Mouse (Mus musculus): ENCODE measurements around the gene Slc12a7. TPM values are rescaled to one million over a fixed set of nuclear protein-coding genes. Genes with fewer than 3 reads are reported as not detected.

The Slc12a7 gene
- polyA plus RNA-seq, 2 experiments: 7.8 to 9.9 TPM

DNA sequence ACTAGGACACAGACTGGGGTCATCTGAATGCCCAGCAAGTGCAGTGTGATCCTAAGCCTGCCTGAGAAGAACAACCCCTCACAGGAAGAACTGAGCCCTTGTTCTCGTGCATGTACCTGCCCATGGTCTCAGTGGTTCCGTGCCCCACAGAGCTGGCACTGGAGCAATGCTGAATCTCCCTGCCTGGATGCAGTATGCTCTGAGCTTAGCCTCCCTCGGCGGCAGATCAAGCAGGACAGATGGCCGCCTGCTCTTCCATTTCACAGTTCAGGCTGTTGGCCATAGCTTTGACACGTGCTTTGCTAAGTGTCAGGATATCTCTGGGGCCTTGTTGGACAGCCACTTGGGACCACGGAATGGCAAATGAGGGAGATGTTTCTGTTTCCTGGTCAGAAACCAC lies 81.3 kb downstream of the Slc12a7 start:
- Histone ChIP-seq H3K27ac (no peak overlapping the region), H3K9me3 (ENCODE audit: control insufficient read depth, low read length) (no peaks in the 10 kb centered on the region), H3K4me1 (replicated peaks; ENCODE audit: control insufficient read depth in 2 of 2, insufficient read depth in 2 of 2, low read length in 1 of 2) (no peaks in the 10 kb centered on the region), H3K4me3 (ENCODE audit: insufficient read depth in 1 of 2, low read depth in 2 of 2, low read length in 2 of 2) (no peak overlapping the region), H3K27me3 (ENCODE audit: control insufficient read depth, insufficient read depth, low read length) (no peaks in the 10 kb centered on the region), H3K36me3 (replicated peaks; ENCODE audit: control insufficient read depth, insufficient read depth, low read depth) (no peaks in the 10 kb centered on the region; the same call in 1 of the 2 replicates), H3K9ac (replicated peaks) (no peak overlapping the region), H3K4me2 (ENCODE audit: low read depth) (no peak overlapping the region)
- TF ChIP-seq EP300 (IDR thresholded peaks at IDR 0.05; ENCODE audit: low read depth): no peak
- TF ChIP-seq CTCF (IDR thresholded peaks at IDR 0.05; ENCODE audit: low read depth): no peak
- WGBS (ENCODE audit: insufficient replicate concordance): 69% methylated on average over 7 of the region's 7 CpGs
- DNase-seq (ENCODE audit: low read depth in 3 of 3, low spot score in 3 of 3) (no peak), ATAC-seq (ENCODE audit: insufficient read depth) (no peak)

DNA sequence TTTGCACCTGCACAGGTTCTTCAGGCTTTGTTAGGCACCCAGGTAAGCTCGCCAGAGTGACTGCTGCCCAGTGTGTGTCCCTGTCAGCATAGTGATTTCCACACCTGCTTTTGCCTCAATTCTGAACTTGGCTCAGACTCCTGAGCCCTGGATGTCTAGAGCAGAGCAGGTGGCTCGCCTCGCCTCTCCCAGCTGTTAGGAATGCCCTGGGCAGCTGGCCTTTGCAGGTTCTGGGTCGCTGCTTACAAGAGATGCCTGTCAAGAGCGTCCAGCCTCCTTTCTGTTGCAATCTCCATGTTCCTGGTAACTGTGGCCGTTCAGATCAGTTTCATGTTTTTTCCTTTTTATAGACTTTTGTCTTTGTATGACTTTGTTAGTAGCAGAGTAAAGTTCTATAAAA lies 83.4 kb downstream of the Slc12a7 start:
- H3K27ac ChIP-seq: no peak overlapping the region
- ATAC-seq (ENCODE audit: insufficient read depth): no peak
- no peak for DNase-seq (ENCODE audit: low read depth in 3 of 3, low spot score in 3 of 3)
- no peaks in the 10 kb centered on the region for H3K4me1 ChIP-seq (replicated peaks; ENCODE audit: control insufficient read depth in 2 of 2, insufficient read depth in 2 of 2, low read length in 1 of 2)
- H3K4me2 ChIP-seq (ENCODE audit: low read depth): no peak overlapping the region
- H3K9ac ChIP-seq (replicated peaks): no peak overlapping the region
- no peak overlapping the region for H3K4me3 ChIP-seq (ENCODE audit: insufficient read depth in 1 of 2, low read depth in 2 of 2, low read length in 2 of 2)
- no peaks in the 10 kb centered on the region; the same call in 1 of the 2 replicates for H3K36me3 ChIP-seq (replicated peaks; ENCODE audit: control insufficient read depth, insufficient read depth, low read depth)
- 59% methylated on average over 6 of the region's 6 CpGs for WGBS (ENCODE audit: insufficient replicate concordance)
- TF ChIP-seq CTCF (IDR thresholded peaks at IDR 0.05; ENCODE audit: low read depth) (no peak), EP300 (IDR thresholded peaks at IDR 0.05; ENCODE audit: low read depth) (no peak)
- H3K27me3 ChIP-seq (ENCODE audit: control insufficient read depth, insufficient read depth, low read length): no peaks in the 10 kb centered on the region
- H3K9me3 ChIP-seq (ENCODE audit: control insufficient read depth, low read length): no peaks in the 10 kb centered on the region

DNA sequence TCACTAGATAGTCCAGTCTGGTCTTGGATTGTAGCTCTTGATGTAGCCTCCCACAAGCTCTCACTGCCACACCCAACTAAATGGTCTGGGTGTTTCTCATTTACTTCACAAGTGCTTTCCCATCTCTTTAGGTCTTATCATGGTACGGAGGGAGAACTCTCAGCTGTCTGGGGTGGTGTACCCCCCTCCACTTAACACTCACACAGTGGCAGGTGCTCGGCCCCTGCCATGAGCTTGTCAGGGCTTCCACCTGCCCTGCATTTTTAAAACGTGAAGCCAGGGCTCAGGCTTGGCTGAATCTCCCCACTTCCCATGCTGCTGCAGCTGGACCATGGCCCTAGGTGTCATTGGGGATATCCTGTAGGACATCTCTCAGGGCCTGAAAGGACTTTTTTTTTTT lies 86.0 kb downstream of the Slc12a7 start:
- ATAC-seq (ENCODE audit: insufficient read depth) (no peak), DNase-seq (ENCODE audit: low read depth in 3 of 3, low spot score in 3 of 3) (no peak)
- no peak for TF ChIP-seq EP300 (IDR thresholded peaks at IDR 0.05; ENCODE audit: low read depth)
- no peak for TF ChIP-seq CTCF (IDR thresholded peaks at IDR 0.05; ENCODE audit: low read depth)
- Histone ChIP-seq H3K36me3 (replicated peaks; ENCODE audit: control insufficient read depth, insufficient read depth, low read depth) (no peaks in the 10 kb centered on the region), H3K9me3 (ENCODE audit: control insufficient read depth, low read length) (no peaks in the 10 kb centered on the region), H3K4me1 (replicated peaks; ENCODE audit: control insufficient read depth in 2 of 2, insufficient read depth in 2 of 2, low read length in 1 of 2) (no peaks in the 10 kb centered on the region), H3K27ac (no peak overlapping the region), H3K4me2 (ENCODE audit: low read depth) (no peak overlapping the region), H3K4me3 (ENCODE audit: insufficient read depth in 1 of 2, low read depth in 2 of 2, low read length in 2 of 2) (no peak overlapping the region), H3K27me3 (ENCODE audit: control insufficient read depth, insufficient read depth, low read length) (no peaks in the 10 kb centered on the region), H3K9ac (replicated peaks) (no peak overlapping the region)
- WGBS (ENCODE audit: insufficient replicate concordance): 42% methylated on average over 3 of the region's 3 CpGs

DNA sequence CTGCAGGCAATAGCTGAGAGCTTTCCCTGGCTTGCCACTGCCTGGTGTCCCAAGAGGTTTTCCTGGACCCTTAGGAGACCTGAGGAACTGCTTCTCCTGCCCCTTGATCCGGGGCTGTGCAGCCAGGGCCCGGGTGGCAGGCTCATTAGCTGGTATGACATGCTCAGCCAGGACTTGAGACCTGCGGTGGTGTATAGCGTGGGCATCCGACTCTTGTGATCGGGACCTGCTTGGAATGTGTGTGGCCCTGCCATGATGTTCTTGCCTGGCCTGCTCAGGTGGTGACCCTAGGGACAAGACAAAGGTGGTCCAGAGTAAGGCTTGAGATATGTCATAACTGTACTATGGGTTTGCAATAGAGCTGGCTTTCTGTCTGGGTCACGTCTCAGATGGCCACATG lies 88.4 kb downstream of the Slc12a7 start:
- Histone ChIP-seq H3K27me3 (ENCODE audit: control insufficient read depth, insufficient read depth, low read length) (no peaks in the 10 kb centered on the region), H3K27ac (no peak overlapping the region), H3K4me3 (ENCODE audit: insufficient read depth in 1 of 2, low read depth in 2 of 2, low read length in 2 of 2) (no peak overlapping the region), H3K9me3 (ENCODE audit: control insufficient read depth, low read length) (no peaks in the 10 kb centered on the region), H3K9ac (replicated peaks) (no peak overlapping the region), H3K4me2 (ENCODE audit: low read depth) (no peak overlapping the region), H3K4me1 (replicated peaks; ENCODE audit: control insufficient read depth in 2 of 2, insufficient read depth in 2 of 2, low read length in 1 of 2) (no peaks in the 10 kb centered on the region; a peak in 1 of 4 replicates), H3K36me3 (replicated peaks; ENCODE audit: control insufficient read depth, insufficient read depth, low read depth) (no peaks in the 10 kb centered on the region)
- TF ChIP-seq EP300 (IDR thresholded peaks at IDR 0.05; ENCODE audit: low read depth) (no peak), CTCF (IDR thresholded peaks at IDR 0.05; ENCODE audit: low read depth) (no peak)
- ATAC-seq (ENCODE audit: insufficient read depth): no peak
- 75% methylated on average over 7 of the region's 7 CpGs for WGBS (ENCODE audit: insufficient replicate concordance)
- DNase-seq (ENCODE audit: low read depth in 3 of 3, low spot score in 3 of 3): no peak

DNA sequence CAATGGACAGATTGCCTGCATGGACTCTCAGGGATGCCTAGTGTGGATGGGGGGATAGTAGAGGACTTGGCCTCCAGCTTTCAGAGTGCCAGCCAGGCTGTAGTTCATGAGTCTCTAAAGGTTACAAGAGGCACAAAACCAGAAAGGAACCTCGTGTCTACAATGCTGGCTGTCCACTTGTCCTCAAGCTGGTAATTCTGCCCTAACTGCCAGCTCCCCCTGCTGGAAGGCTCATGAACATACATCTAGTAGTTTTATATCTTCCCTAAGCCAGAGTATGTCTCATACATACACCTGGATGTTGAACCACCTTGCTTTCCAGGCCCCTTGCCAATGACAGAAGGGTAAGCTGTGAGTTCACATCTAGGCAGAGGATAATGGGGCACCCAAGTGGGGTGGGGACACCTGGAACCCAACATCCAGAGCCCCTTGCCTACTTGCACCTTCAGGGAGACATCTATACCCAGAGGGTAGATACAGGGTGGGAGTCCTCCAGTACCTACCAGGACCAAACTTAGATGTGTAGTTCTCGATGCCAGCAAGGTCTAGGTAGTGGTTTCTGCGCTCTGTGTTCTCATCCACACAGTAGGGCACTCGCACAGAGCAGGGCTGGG lies 89.4 kb downstream of the Slc12a7 start:
- DNase-seq (ENCODE audit: low read depth in 3 of 3, low spot score in 3 of 3): peak in 2 of 3 experiments; percentile 22 to 33

More for the DNA sequence above, 89.4 kb downstream of the Slc12a7 start:
- TF ChIP-seq EP300 (IDR thresholded peaks at IDR 0.05; ENCODE audit: low read depth) (no peak), CTCF (IDR thresholded peaks at IDR 0.05; ENCODE audit: low read depth) (peak; percentile 81)
- Histone ChIP-seq H3K4me3 (ENCODE audit: insufficient read depth in 1 of 2, low read depth in 2 of 2, low read length in 2 of 2) (no peak overlapping the region), H3K9ac (replicated peaks) (no peak overlapping the region), H3K4me2 (ENCODE audit: low read depth) (no peak overlapping the region), H3K36me3 (replicated peaks; ENCODE audit: control insufficient read depth, insufficient read depth, low read depth) (no peaks in the 10 kb centered on the region), H3K4me1 (replicated peaks; ENCODE audit: control insufficient read depth in 2 of 2, insufficient read depth in 2 of 2, low read length in 1 of 2) (no peaks in the 10 kb centered on the region; a peak in 1 of 4 replicates), H3K27me3 (ENCODE audit: control insufficient read depth, insufficient read depth, low read length) (no peaks in the 10 kb centered on the region), H3K27ac (no peak overlapping the region), H3K9me3 (ENCODE audit: control insufficient read depth, low read length) (no peaks in the 10 kb centered on the region)
- 31% methylated on average over 4 of the region's 4 CpGs for WGBS (ENCODE audit: insufficient replicate concordance)
- 0 out of 2 replicates have a peak, but pooled peaks have one; percentile 8 for ATAC-seq (ENCODE audit: insufficient read depth)
